Mouse (Mus musculus) megakaryocyte, embryonic 14.5 days (primary cell): ENCODE measurements around the gene Rbks.

Experiments
- FLI1 ChIP-seq: IDR thresholded peaks from 2 replicates; pipeline ENCODE4 v1.6.1; 2012; ENCODE audit warnings: low read length, inconsistent platforms, mixed read lengths
- GATA1 ChIP-seq: IDR thresholded peaks from 3 replicates; pipeline ENCODE4 v1.6.1; 2012; ENCODE audit warnings: mixed read lengths, low read length, inconsistent platforms, borderline replicate concordance

DNA sequence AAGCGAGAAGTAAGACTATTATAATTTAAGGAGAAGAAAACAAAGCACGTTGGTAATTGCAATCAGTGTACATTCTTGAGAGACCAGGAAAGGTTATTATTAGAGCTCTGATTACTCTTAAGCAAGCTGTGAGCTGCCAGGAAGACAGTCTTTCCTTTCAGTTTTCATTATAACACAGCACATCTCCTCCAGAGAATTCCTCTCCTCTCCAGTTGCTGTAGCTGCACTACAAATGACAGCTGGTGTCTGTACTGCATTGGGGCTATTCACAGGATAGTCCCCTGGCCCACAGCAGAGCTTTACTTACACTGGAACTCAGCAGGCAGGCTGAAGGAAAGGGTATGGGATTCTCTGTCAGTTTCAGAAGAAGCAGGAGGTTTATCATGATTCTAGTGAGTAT lies 24.0 kb downstream of the Rbks start:
- no peak for TF ChIP-seq FLI1
- TF ChIP-seq GATA1 = no peak
